Mouse (Mus musculus): ENCODE measurements around the gene Nup88.
A peak's percentile ranks its signal among the peaks of the same experiment; 100 is the strongest.

Gene Nup88

DNA sequence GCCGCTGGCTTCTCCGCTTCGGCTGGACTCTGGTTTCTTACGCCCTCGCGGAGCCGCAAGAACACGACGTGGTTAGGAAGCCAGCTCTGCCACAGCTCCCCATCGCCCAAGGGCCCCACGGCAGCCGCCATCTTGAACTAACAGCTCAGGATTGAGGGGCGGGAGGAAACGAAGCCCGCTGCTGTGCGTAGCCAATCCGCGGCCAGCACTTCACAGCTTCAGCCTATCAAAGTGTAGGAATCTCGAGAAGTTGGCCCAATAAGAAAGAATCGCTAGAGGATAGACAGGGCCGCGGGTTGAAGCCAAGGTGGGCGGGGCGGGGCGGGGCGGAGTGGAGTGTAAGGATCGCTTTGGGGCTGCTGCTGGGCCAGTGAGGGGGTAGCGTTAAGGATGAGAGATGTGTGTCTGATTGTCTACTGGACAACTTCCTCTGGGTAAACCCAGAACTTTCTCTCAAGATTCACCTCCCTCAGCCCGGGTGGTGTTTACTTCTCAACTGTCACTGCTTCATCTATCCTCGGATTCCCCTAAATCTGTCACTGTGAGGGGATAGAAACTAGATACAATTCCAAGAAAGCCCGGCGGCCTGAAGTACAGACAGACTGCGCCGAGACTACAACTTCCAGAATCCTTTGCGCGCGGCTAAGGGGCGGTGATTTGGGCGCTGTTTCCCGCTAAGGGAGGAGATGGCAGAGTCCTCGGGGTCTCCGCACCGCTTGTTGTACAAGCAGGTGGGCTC is at the start of gene Nup88, which contains the start of gene Rpain:
Nup88 (minus strand) TSS at position 153 of the 739 bp plus-strand sequence.
Rpain (plus strand) TSS at position 393 of the 739 bp plus-strand sequence.
- DNase-seq, result peak; percentile 95

DNA sequence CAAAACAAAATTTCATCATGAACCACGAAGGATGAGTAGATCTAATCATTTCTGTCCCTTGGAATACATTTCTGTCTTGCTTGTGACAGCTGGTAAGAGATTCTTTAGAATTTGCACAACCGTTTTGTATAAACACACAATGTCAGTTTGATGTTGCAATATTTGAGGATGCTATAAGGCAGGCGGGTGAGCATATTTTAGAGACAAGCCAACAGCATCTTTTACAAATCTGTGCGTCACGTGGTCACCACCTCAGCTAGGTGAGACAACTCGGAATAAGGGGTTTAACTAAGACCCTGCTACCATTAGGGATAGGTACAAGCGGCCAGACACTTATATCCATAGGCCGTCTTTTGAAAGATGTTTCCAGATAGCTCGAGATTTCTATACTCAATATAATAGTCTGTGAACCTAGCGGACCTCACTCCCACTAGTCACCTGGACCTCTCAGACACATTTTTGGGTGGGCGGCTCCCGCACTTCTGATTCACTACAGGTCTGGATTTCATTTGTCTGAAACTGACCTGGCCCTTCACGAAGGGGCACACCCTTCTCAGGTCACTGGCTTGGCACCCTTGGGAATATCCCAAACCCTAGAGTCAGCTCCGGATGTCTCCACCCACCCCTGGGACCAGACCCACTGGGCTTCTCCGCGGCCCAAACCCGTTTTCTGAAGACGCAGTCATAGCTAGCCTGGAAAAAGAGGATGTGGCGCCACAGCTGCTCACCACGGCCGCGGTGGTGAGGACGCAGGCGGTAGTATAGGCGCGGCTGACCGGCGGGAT is 48.8 kb upstream of the Nup88 start:
- no peak for DNase-seq

DNA sequence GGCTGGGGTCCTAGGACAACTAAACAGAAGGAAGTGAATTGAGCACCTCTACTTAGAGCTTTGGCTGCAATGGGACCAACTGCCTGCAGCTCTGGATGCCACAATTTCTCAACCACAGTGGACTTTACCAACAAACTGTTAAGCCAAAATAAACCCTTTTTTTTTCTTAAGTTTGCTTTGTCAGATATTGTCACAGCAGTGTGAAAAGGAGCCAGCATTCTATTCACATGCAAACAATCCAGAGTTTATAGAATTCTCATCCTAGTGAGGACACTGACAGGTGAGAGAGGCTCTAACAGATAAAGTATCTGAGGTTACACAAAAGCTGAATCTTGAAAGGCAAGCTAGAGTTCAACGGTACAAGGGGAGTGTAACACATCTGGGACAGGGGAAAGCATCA is 47.3 kb upstream of the Nup88 start:
- DNase-seq, result no peak

DNA sequence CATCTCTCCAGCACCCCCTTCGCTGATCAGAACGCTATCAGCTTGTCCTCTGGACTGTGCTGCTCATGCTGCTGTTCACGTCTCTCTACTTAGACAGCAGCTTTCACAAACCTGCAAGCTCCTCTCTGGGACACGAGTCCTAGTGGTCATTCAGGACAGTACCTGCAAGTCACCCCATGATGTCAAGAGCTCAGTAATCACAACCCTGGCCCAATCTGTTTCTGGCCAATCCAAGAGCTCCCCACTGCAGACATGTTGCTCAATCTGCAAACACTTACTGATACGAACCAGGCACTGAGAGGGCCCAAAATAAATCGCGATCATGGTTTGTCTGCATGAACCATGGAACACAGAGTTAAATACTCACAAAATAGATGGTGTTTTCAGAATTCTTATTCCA is 43.0 kb upstream of the Nup88 start:
- no peak for DNase-seq

DNA sequence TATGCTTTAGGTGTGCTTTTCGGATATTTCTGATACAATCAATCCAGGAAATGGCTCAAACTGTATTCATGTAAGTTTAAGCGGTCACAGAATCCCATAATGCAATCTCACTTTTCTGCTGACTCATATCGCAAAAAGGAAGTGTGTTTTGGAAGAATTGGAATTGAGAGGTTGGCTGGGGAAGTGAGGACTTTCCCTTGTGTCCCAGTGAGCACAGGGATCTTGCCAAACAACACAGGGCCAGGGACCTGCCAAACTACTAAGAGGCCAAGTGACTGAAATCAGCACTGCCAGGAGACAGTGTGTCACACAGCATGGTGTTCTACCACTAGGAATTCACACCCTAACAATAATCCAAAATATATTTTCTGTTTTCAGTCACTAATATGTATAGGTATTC is 38.5 kb upstream of the Nup88 start:
- no peak for DNase-seq

DNA sequence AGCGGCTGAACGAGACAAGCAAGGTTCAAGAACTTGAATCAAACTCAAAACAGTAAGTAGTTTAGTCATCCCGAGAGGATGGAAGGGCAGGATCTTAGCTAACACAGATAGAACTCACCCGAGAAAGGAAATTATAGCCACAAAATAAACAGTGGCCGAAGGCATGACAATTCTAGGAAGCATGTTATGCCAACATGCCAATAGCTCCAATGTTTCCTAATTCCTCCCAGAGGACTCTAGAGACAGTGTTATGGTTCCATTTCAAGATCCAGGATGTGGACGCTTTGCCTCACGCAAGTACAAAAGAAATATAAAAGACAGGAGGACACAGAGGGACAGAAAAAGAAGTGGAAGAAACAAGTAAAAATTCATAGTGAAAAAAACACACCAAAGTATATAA is 38.1 kb upstream of the Nup88 start:
- DNase-seq, result no peak

DNA sequence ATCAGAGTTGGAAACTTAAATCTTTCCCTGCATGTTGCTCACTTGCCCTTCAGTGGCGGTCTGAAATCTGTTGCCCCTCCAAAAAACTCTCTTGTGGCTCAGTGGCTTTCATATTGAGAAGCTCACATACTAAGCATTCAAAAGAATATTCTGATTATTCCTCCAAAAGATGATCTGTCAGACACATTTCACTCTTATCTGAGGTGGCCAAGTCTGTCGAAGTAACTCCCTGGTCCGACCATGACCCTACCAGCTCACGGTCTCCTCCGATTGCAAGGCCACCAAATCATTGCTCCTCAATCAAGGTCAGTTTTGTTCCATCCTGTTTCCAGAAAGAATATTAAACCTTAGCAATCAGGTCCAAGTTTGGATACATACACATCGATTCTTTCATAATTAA is 37.3 kb upstream of the Nup88 start:
- DNase-seq, result no peak

DNA sequence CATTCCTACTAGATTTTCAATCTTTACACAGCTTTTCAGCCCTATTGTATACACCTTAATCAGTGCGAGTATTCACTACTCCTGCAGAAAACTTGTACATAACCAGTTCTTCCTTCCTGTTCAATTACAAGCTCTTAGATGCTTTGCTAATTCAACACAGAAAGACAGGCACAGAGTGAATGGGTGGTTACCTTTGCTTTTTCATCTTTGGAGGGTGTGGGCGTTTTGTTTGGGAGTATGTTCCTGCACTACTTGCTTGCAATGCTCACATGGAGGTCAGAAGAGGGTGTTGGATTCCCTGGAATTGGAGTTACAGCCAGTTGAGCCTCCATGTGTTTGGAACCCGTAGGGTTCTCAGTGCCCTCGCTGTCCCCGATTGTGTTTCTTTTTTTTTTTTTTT is 35.3 kb upstream of the Nup88 start:
- DNase-seq, result no peak

DNA sequence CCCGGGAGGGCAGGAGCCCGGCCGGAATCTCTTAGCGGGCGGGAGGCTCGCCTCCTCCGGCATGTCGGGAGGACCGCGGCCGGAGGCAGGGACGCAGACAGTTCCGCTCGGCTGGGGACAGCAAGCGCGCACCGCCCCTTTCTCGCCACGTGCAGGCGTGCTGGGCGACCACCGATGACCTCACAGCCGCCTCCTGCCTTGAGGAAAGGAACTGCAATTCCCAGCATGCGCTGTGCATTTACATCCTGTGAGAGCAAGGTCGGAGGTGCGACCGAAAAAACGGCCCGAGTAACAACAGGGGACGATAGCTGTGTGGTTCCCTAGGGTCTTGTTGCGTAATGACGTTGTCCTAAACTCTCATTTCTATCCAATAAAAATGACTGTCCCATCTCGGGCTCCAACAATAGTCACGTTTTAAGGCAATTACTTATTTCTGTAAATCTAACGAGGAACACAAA is 34.6 kb upstream of the Nup88 start, which contains the start of gene Dhx33:
Dhx33 (minus strand) TSS at position 122 of the 458 bp plus-strand sequence.
- DNase-seq, result peak; percentile 96 to 97

DNA sequence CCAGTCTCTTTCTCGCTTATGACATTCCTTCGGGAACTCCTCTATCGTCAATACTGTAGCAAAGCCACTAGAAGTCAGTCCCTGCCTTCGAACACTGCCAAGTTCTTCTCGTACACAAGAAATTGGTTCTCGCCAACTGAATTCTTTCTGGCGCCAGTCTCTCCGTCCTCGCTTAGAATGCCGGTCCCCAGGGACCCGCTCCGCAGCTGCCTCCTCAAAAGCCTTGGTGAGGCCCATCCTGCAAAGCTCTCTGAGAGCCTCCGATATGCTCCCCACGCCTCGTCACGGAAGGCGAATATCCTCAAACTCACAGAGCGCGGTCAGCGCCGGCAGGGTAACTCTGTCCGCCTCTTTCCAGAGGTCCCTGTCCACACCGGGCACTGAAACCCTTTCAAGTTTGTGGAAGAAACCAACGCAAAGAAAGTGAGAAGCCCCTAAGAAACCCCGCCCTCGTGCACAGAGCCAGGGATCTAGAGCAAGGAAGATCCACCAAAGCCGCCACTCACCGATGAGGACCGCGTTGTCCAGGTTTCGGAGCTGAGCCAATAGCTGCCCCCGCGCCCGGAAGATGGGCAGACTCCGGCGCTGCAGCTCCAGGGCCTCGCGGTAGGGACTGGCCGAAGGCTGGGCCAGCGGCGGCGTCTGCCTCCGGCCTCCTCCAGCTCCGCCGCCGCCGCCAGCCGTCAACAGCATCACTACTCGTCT is 34.0 kb upstream of the Nup88 start:
- peak in 1 of 2 experiments; percentile 60 for DNase-seq

DNA sequence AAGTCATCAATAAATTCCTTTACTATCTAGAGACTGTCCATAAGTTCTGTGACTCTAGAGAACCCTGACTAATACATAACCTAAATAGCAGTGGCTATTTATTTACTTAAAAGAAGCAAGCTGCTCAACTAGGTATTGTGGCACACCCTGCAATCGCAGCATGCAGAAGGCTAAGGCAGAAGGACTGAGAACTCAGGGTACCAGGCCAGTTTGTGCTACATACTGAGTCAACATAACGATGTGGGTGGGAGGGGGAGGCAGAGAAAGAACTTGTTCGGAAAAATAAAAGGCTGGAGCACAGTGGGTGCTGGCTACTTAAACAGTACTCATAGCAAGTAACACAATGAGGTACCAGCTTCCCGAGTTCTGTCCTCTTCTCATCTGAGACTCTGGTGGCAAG is 31.4 kb upstream of the Nup88 start:
- no peak for DNase-seq

DNA sequence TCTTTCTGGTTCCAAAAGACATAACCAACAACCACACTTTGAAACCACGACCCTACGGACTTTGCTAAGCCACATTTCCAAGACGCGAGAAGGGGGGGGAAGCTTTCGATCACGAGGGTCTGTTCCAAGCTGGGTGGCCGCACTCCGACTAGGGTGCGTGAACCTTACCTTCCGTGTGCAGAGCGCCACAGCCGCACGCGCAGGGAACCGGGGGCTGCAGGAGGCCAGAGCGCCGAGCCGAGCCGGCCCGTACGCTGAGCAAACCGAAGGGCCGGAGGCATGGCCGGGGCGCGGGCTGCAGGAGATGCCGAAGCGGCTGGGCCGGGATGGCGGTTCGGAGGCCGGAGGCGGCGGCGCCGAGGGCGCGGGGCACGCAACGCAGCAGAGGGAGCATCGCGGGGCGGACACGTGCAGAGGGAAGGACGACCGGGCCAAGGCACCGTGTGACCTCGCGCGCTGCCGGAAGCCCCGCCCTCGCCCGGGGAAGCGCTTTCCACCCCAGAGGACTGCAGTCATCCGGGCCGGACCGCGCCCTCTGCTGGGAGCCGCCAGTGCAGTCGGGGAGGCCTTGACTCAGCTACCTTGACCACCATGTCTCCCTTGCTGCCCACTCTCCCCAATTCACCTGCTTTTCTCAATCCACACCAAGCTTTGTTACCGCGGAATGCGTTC is 12.9 kb upstream of the Nup88 start, which contains the start of gene C1qbp:
C1qbp (minus strand) TSS at position 470 of the 672 bp plus-strand sequence.
- DNase-seq, result peak; percentile 91 to 94

DNA sequence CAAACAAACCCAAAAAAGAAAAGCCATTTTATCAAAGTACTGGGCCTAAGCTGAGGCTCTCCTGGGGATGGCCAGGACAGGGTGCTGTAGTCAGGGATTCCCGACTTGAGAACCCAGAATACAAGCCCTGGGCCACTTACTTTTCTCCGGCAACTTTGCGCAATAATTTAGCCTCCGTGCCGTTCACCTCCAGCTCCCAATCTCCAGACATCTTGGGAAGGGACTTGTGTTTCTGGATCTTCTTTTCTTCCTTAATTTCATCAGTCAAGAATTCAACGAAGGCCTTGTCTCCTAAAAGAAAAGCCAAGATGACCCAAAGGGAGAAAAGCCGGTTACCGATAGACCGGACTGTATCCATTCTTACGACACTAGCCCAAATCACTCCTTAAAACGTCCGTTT is 12.3 kb upstream of the Nup88 start:
- DNase-seq, result no peak

DNA sequence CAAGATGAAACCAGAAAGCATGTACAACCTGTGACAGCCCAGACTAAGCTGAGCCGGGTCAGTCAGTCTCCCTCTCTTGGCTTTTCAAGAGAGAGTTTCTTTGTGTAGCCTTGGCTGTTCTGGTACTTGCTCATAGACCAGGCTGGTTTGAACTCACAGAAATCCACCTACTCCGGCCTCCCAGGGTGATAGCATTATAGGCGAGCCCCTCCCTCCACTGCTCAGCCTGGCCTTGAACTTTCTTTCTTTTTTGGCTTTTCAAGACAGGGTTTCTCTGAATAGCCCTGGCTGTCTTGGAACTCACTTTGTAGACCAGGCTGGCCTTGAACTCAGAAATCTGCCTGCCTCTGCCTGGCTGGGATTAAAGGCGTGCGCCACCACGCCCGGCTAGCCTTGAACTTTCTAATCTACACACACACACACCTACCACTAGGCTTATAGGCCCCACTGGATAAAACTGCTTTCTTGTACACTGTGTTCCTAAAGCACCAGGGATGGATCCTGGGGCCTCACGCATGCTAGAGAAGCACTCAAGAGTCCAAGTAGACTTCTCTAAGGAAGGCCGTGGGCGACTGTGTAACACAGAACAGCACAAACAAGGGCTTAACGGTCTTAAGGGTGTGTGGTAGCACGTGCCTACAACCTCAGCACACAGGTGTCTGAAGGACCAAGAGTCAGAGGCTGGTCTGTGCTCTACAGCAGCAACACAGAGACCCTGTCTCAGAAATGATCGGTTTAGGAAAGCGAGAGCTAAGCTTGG is 11.2 kb upstream of the Nup88 start:
- no peak for DNase-seq

DNA sequence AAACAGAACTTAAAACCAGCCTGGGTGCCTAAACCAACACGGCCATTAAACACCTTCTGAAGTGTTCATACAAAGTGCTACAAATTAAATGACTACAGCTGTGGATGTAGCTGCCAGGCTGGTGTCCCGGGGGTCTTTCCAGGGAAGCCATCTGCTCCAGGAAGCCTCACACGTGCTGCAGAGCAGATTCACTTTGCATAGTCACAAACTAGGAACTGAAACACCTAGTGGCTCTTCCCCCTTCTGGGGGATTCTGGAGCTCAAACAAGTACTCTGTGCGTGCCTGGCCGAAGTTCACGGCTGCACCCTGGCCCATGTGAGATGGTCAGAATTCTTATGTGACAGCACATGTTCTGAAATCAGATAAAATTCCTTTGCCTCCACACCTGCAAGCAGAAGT is 10.5 kb upstream of the Nup88 start:
- no peak for DNase-seq

DNA sequence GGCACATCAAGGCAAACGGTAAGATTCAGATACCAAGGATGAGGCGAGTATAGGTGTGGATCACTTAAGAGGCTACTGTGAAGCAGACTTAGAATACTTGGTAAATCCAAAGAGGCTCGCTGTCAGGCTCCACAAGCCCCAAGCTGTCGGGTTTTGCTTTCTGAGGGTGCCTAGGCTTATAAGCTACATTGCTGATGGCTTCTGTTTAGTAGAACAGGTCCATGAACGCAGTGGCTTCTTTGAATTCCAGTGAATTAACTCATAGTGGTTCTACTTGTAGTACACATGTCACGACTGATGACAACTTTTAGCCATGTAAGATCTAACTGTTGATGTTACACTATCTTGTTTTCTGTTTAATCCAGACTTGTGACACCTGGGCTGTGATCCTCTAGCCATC is 7.5 kb upstream of the Nup88 start:
- DNase-seq, result no peak

DNA sequence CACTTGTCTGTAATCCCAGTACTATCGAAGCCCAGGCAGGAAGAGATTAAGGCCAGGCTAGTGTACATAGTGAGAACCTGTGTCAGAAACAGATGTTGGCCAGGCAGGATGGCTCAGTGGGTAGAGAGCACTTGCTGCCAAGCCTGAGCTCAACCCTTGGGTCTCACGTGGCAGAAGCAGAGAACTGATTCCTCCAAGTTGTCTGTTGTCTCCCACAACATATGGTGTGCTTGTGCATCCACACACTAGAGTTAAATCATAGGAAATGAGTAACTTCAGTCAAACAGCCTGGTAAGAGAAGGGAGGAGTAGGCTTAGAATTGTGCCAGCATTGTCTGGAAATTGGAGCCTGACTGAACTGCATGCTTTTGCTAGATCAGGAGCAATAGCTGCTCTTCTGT is 5.4 kb upstream of the Nup88 start:
- DNase-seq, result no peak

DNA sequence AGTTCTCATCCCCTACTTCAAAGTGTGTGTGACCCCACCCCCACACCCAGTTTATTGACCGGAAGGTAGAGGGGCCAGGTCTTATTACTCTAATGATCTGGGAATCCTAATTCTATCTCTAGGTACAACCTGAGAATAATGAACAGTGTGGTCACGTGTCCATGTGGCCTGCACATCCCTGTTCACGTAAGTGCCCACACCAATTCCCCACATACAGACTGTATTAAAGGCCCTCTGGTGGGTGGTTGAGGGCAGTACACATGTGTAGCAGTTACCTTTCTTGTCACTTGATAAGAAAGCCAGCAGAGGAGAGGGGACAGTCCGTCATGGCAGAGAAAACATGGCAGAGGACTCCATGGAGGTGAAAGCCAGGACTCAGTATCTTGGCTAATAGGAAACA is 4.2 kb upstream of the Nup88 start:
- DNase-seq, result no peak

DNA sequence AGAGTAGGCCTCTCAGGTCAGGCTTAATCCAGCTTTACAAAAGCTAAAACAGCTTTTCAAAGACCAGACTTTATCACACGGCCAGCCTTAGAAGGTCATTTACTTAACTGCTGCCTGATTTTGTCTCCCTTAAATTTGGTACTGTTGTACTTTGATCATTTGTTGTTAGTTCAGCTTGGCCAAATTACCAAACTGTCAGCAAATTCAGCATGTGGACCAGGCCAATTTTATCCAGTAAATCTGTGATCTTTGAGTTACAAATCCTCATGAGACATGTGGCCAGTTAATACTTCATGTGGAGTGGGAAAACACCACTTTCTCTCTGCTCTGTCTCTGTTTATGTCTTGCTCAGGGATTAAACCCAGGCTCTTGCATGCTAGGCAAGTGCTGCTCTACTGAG is 2.8 kb upstream of the Nup88 start:
- peak in 1 of 2 experiments; percentile 26 for DNase-seq

DNA sequence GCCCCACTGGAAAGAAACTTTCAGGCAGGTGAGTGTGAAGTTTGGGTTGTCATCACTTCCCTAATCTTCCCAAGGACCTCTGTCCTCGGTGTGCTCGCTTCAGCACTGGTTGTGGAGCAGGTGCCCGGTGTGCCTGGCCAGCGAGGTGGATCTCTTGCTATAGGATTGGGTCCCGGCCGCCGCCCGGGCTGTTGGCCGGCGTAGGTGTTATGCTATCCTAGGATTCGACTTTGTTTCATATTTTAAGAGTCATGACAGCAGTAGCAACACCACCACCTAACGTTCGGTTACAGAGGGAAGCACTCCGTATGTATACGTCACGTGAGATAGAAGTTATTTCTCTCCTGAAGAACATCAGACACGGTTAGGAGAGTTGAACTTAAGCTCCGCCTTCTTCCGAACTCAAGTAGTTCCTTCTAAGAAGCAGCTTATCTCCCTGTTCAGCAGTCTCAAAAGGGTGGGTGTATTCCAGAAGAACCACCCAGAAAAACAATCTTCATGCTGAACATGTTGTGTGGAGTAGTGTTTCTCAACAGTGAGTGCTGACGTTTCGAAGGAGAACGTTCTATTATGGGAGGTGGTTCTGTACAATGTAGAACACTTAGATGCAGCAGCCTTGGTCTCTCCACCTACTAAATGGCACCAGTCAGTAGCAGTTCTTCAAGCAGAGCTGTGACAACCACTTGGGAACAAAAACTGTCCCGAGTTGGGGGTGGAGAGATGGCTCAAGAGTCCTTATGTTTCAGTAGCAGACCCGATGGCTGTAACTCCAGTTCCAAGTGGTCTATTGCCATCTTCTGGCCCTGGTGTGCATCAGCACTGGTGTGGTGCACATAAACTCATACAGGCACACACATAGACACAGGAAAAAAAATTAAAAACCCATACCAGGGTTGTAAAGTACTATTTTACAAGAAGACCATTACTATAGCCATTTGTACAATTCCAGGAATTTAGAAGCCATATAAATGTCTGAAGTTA is 1.1 kb upstream of the Nup88 start:
- peak in 1 of 2 experiments; percentile 25 for DNase-seq
